Mouse (Mus musculus): ENCODE results near the gene Gzmb. TPM values are rescaled to one million over a fixed set of nuclear protein-coding genes. Genes with fewer than 3 reads are reported as not detected.
"Not testable (repeated sequence)": the region's sequence is repeated elsewhere in the genome, so short reads cannot be mapped to it uniquely, and the experiment has no call there.

Gzmb gene
- polyA plus RNA-seq, 1 experiment, result not detected

GRCm38 (mm10) chr14:56293146-56293545, 31.1 kb upstream of the Gzmb start:
- H3K27ac ChIP-seq (ENCODE audit: control insufficient read depth, insufficient read depth, low read depth, low read length), result no peak overlapping the region
- H3K36me3 ChIP-seq (ENCODE audit: control insufficient read depth, insufficient read depth, low read length), result no peaks in the 10 kb centered on the region
- H3K4me1 ChIP-seq (ENCODE audit: control insufficient read depth, insufficient read depth, low read length), result no peaks in the 10 kb centered on the region

GRCm38 (mm10) chr14:56288651-56289050, 26.6 kb upstream of the Gzmb start:
- TF ChIP-seq CTCF (IDR thresholded peaks at IDR 0.05; ENCODE audit: control insufficient read depth, insufficient read depth, insufficient replicate concordance, low read depth, low read length) (no peak), POLR2A (IDR thresholded peaks at IDR 0.05; ENCODE audit: control insufficient read depth, low read depth, low read length) (no peak)
- Histone ChIP-seq H3K36me3 (ENCODE audit: control insufficient read depth, insufficient read depth, low read length) (no peaks in the 10 kb centered on the region), H3K4me3 (ENCODE audit: control insufficient read depth, low read depth, low read length) (no peak overlapping the region), H3K27me3 (ENCODE audit: control insufficient read depth, insufficient read depth, low read length) (no peaks in the 10 kb centered on the region), H3K27ac (ENCODE audit: control insufficient read depth, insufficient read depth, low read depth, low read length) (no peak overlapping the region), H3K4me1 (ENCODE audit: control insufficient read depth, insufficient read depth, low read length) (no peaks in the 10 kb centered on the region)

More at GRCm38 (mm10) chr14:56293146-56293545, 31.1 kb upstream of the Gzmb start:
- H3K4me3 ChIP-seq (ENCODE audit: control insufficient read depth, low read depth, low read length), result no peak overlapping the region
- H3K27me3 ChIP-seq (ENCODE audit: control insufficient read depth, insufficient read depth, low read length), result no peaks in the 10 kb centered on the region
- TF ChIP-seq CTCF (IDR thresholded peaks at IDR 0.05; ENCODE audit: control insufficient read depth, insufficient read depth, insufficient replicate concordance, low read depth, low read length) (no peak), POLR2A (IDR thresholded peaks at IDR 0.05; ENCODE audit: control insufficient read depth, low read depth, low read length) (no peak)

DNA sequence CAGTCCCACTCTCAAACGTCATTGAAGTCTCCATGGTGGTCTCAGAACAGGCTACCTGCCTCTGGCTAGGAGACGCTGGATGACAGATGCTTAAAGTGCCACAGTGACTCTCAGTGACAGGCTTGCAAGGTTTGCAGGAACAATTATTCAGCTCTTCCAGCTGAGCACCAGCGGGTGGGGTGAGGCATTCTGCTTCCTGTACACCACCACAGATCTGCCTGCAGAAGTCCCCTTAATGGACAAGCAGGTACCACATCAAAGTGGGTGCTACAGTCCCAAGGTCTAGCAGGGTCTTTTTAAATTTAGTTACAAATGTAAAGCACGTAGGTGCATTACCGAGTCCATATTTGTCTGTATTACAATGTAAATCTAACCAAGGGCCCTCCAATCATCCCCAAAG, 25.7 kb upstream of the Gzmb start:
- TF ChIP-seq CTCF (IDR thresholded peaks at IDR 0.05; ENCODE audit: control insufficient read depth, insufficient read depth, insufficient replicate concordance, low read depth, low read length) (no peak), POLR2A (IDR thresholded peaks at IDR 0.05; ENCODE audit: control insufficient read depth, low read depth, low read length) (no peak)
- Histone ChIP-seq H3K4me3 (ENCODE audit: control insufficient read depth, low read depth, low read length) (no peak overlapping the region), H3K27ac (ENCODE audit: control insufficient read depth, insufficient read depth, low read depth, low read length) (no peak overlapping the region), H3K36me3 (ENCODE audit: control insufficient read depth, insufficient read depth, low read length) (no peaks in the 10 kb centered on the region), H3K4me1 (ENCODE audit: control insufficient read depth, insufficient read depth, low read length) (no peaks in the 10 kb centered on the region), H3K27me3 (ENCODE audit: control insufficient read depth, insufficient read depth, low read length) (no peaks in the 10 kb centered on the region)

- TF ChIP-seq CTCF (IDR thresholded peaks at IDR 0.05; ENCODE audit: control insufficient read depth, insufficient read depth, insufficient replicate concordance, low read depth, low read length) (no peak), POLR2A (IDR thresholded peaks at IDR 0.05; ENCODE audit: control insufficient read depth, low read depth, low read length) (no peak)
- H3K27ac ChIP-seq (ENCODE audit: control insufficient read depth, insufficient read depth, low read depth, low read length), result no peak overlapping the region
- H3K27me3 ChIP-seq (ENCODE audit: control insufficient read depth, insufficient read depth, low read length), result no peaks in the 10 kb centered on the region
- no peak overlapping the region for H3K4me3 ChIP-seq (ENCODE audit: control insufficient read depth, low read depth, low read length)
- no peaks in the 10 kb centered on the region for H3K4me1 ChIP-seq (ENCODE audit: control insufficient read depth, insufficient read depth, low read length)
- H3K36me3 ChIP-seq (ENCODE audit: control insufficient read depth, insufficient read depth, low read length), result no peaks in the 10 kb centered on the region
These were observed 22.6 kb upstream of the Gzmb start for GRCm38 (mm10) chr14:56284356-56285325.

GRCm38 (mm10) chr14:56283816-56284215, 21.8 kb upstream of the Gzmb start:
- Histone ChIP-seq H3K4me3 (ENCODE audit: control insufficient read depth, low read depth, low read length) (no peak overlapping the region), H3K27ac (ENCODE audit: control insufficient read depth, insufficient read depth, low read depth, low read length) (no peak overlapping the region), H3K27me3 (ENCODE audit: control insufficient read depth, insufficient read depth, low read length) (no peaks in the 10 kb centered on the region), H3K4me1 (ENCODE audit: control insufficient read depth, insufficient read depth, low read length) (no peaks in the 10 kb centered on the region), H3K36me3 (ENCODE audit: control insufficient read depth, insufficient read depth, low read length) (no peaks in the 10 kb centered on the region)
- TF ChIP-seq CTCF (IDR thresholded peaks at IDR 0.05; ENCODE audit: control insufficient read depth, insufficient read depth, insufficient replicate concordance, low read depth, low read length), result no peak
- TF ChIP-seq POLR2A (IDR thresholded peaks at IDR 0.05; ENCODE audit: control insufficient read depth, low read depth, low read length), result no peak

DNA sequence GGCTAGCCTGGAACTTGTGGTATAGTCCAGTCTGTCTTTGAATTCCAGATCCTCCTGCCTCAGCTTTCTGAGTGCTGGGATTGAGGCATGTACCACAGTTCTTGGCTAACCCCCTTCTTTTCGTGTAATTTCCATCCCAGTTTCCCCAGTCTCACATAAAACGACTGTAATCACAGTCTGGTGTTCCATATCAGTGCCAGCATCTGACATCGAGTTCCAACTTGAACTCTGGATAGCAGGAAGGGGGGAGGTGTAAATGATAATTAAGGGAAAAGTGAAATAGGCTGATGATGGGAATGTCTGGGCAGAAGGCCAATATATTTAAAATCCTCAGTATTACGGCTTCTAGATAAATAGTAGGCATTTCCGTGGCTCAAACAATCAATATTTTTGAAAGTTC, 19.0 kb upstream of the Gzmb start:
- no peaks in the 10 kb centered on the region for H3K27me3 ChIP-seq (ENCODE audit: control insufficient read depth, insufficient read depth, low read length)
- TF ChIP-seq CTCF (IDR thresholded peaks at IDR 0.05; ENCODE audit: control insufficient read depth, insufficient read depth, insufficient replicate concordance, low read depth, low read length), result no peak
- no peaks in the 10 kb centered on the region for H3K36me3 ChIP-seq (ENCODE audit: control insufficient read depth, insufficient read depth, low read length)
- H3K4me1 ChIP-seq (ENCODE audit: control insufficient read depth, insufficient read depth, low read length), result peaks cover 2% of the 10 kb centered on the region; the same call in 1 of the 2 replicates
- H3K4me3 ChIP-seq (ENCODE audit: control insufficient read depth, low read depth, low read length), result no peak overlapping the region
- no peak overlapping the region for H3K27ac ChIP-seq (ENCODE audit: control insufficient read depth, insufficient read depth, low read depth, low read length)

GRCm38 (mm10) chr14:56278691-56279090, 16.6 kb upstream of the Gzmb start:
- not testable (repeated sequence) for H3K27me3 ChIP-seq (ENCODE audit: control insufficient read depth, insufficient read depth, low read length); H3K27ac ChIP-seq (ENCODE audit: control insufficient read depth, insufficient read depth, low read depth, low read length); H3K4me1 ChIP-seq (ENCODE audit: control insufficient read depth, insufficient read depth, low read length); H3K4me3 ChIP-seq (ENCODE audit: control insufficient read depth, low read depth, low read length); H3K36me3 ChIP-seq (ENCODE audit: control insufficient read depth, insufficient read depth, low read length)

GRCm38 (mm10) chr14:56276096-56276495, 14.0 kb upstream of the Gzmb start:
- not testable (repeated sequence) for H3K27ac ChIP-seq (ENCODE audit: control insufficient read depth, insufficient read depth, low read depth, low read length); H3K4me3 ChIP-seq (ENCODE audit: control insufficient read depth, low read depth, low read length); H3K36me3 ChIP-seq (ENCODE audit: control insufficient read depth, insufficient read depth, low read length); H3K4me1 ChIP-seq (ENCODE audit: control insufficient read depth, insufficient read depth, low read length); H3K27me3 ChIP-seq (ENCODE audit: control insufficient read depth, insufficient read depth, low read length)
